12 mouse cellular contexts compared by ENCODE assay signal in genomic region chr7:64226339-64227194, GRCm38 (mm10).
A peak's percentile ranks its signal among the peaks of the same experiment; 100 is the strongest.
DNase-seq lines count a peak whose midpoint lies in the region; ATAC-seq and TF ChIP-seq lines count a peak whose summit lies in the region.
"Had no signal": no experiment of that assay in that cellular context is flagged by ENCODE, and none has a peak within 500 bp of the region (broad histone marks: within the 10 kb centered on the region; RNA-seq: fewer than 3 reads in every experiment).

No protein-coding gene starts in this region.

- WGBS in hindbrain, embryonic 10.5 days = 75% methylated on average over 27 of the region's 27 CpGs
- WGBS in hindbrain, embryonic 13.5 days = 63% methylated on average over 27 of the region's 27 CpGs

- peaks cover 5% of the 10 kb centered on the region; the same call in 1 of the 2 replicates for H3K4me1 ChIP-seq in hindbrain, embryonic 10.5 days (replicated peaks)
- H3K4me1 ChIP-seq in hindbrain, embryonic 13.5 days (replicated peaks) = no peaks in the 10 kb centered on the region
- H3K4me1 ChIP-seq: neural tube, embryonic 15.5 days had no signal

- no peak overlapping the region for H3K4me2 ChIP-seq in hindbrain, embryonic 13.5 days
- H3K4me2 ChIP-seq: neural tube, embryonic 15.5 days had no signal

- ATAC-seq in hindbrain, embryonic 13.5 days (ENCODE audit: low FRiP score) = no peak

- no peak overlapping the region for H3K4me3 ChIP-seq in hindbrain, embryonic 10.5 days
- no peak overlapping the region for H3K4me3 ChIP-seq in hindbrain, embryonic 13.5 days
- H3K4me3 ChIP-seq: neural tube, embryonic 15.5 days had no signal

- H3K27me3 ChIP-seq in hindbrain, embryonic 10.5 days (ENCODE audit: insufficient read depth, poor library complexity, severe bottlenecking) = no peaks in the 10 kb centered on the region
- no peaks in the 10 kb centered on the region for H3K27me3 ChIP-seq in hindbrain, embryonic 13.5 days
- H3K27me3 ChIP-seq: neural tube, embryonic 15.5 days had no signal

- intact Hi-C loops in left cerebral cortex, postnatal 36 days (cut with DNase I) = no loop called here

- H3K36me3 ChIP-seq in hindbrain, embryonic 10.5 days = no peaks in the 10 kb centered on the region
- no peaks in the 10 kb centered on the region for H3K36me3 ChIP-seq in hindbrain, embryonic 13.5 days
- H3K36me3 ChIP-seq: neural tube, embryonic 15.5 days had no signal

- TF ChIP-seq POLR2A in brain, embryonic 14.5 days (IDR thresholded peaks at IDR 0.05; ENCODE audit: borderline replicate concordance, extremely low read depth, insufficient read depth, insufficient read length, poor library complexity, severe bottlenecking) = no peak

- H3K9me3 ChIP-seq in hindbrain, embryonic 10.5 days = no peaks in the 10 kb centered on the region
- H3K9me3 ChIP-seq in hindbrain, embryonic 13.5 days = no peaks in the 10 kb centered on the region
- H3K9me3 ChIP-seq: neural tube, embryonic 15.5 days had no signal

- H3K9ac ChIP-seq in hindbrain, embryonic 13.5 days = no peak overlapping the region
- H3K9ac ChIP-seq: neural tube, embryonic 15.5 days had no signal

- peak overlapping the region; percentile 41; the same call in 1 of the 2 replicates for H3K27ac ChIP-seq in hindbrain, embryonic 10.5 days
- no peak overlapping the region for H3K27ac ChIP-seq in hindbrain, embryonic 13.5 days
- H3K27ac ChIP-seq: neural tube, embryonic 15.5 days had no signal

- peak; percentile 7; the same call in 1 of the 2 replicates for TF ChIP-seq CTCF in brain, embryonic 14.5 days (IDR thresholded peaks at IDR 0.05; ENCODE audit: borderline replicate concordance, extremely low read depth, insufficient read depth, insufficient read length)

- DNase-seq in hindbrain, embryonic 10.5 days (ENCODE audit: low spot score) = peak; percentile 23
- peak; percentile 82 for DNase-seq in 3T3-L1 (ENCODE audit: low read depth, low spot score)
- peak; percentile 25 for DNase-seq in CD4-positive helper T cell, adult 2 months (ENCODE audit: low read depth, low spot score)
- DNase-seq in brain, embryonic 14.5 days (ENCODE audit: low read depth) = peak; percentile 22
- no peak for DNase-seq in urinary bladder, adult 18-20 months (ENCODE audit: low spot score in 2 of 2)
- no peak for DNase-seq in left cerebral cortex, postnatal 36 days (ENCODE audit: low spot score in 2 of 2)
- no peak for DNase-seq in layer of hippocampus, adult 9-11 months
- DNase-seq: cerebellum, adult 11-12 months; gastrocnemius, postnatal 25 days; kidney, adult 8-10 months had no signal

Comparison
In these comparisons a context has a peak if more than half of its experiments do, and no peak if none do; other contexts are left out.
1. DNase-seq: peak in hindbrain, embryonic 10.5 days (single experiment), 3T3-L1 (single experiment), CD4-positive helper T cell, adult 2 months (single experiment) and brain, embryonic 14.5 days (single experiment); none in urinary bladder, adult 18-20 months (0 of 2), left cerebral cortex, postnatal 36 days (0 of 2) and layer of hippocampus, adult 9-11 months (single experiment).